Mouse (Mus musculus): ENCODE measurements at regions not wholly inside any gene's neighbourhood (a gene's known extent, or its start where the extent isn't known, plus 50 kb on each side); places are given as distances from the start of the nearest gene placed in this dataset.
A peak's percentile ranks its signal among the peaks of the same experiment; 100 is the strongest.

DNA sequence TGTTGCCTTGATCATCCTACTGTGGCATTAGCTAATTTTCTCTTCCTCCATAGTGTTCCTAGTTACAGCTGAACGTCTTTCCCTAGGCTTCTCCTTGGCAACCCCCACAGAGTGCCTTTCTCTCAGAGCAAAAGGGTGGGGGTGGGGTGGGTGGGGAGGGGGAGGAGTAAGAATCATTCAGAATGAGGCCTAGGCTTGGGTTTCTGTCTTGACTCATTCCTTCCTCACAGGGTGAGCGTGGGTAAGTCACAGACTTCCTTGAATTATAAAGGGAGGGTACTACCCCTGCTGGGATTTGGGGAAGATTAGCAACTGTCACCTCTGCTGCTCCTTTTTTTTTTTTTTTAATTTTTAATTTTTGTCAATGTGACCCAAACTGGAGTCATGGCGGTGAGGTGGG is 114.5 kb downstream of the Dhx35 start:
- no peak for DNase-seq (ENCODE audit: low spot score)

DNA sequence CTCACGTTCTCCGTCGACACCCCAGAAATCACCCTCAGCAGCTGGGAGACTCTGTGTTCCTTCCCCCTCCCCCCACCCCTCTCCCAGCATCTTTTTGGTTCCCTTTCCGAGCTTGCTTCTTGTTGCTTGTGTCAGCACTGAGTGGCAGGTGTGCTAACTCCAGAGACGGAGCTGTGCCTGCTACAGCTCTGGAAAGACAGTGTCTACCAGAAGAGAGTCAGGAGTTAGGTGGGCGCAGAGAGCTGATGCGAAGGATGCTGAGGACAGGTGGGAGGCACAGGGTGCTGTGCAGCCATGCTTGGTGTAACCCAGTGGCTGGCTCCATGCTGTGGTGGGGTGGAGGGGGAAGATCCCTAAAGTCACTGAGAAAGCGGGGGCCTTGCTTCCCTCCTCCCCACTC is 115.7 kb downstream of the Dhx35 start:
- DNase-seq (ENCODE audit: low spot score) = no peak

- no peak for DNase-seq (ENCODE audit: low spot score)
Measured at GRCm38 (mm10) chr2:158911191-158911590, 116.6 kb downstream of the Dhx35 start.

DNA sequence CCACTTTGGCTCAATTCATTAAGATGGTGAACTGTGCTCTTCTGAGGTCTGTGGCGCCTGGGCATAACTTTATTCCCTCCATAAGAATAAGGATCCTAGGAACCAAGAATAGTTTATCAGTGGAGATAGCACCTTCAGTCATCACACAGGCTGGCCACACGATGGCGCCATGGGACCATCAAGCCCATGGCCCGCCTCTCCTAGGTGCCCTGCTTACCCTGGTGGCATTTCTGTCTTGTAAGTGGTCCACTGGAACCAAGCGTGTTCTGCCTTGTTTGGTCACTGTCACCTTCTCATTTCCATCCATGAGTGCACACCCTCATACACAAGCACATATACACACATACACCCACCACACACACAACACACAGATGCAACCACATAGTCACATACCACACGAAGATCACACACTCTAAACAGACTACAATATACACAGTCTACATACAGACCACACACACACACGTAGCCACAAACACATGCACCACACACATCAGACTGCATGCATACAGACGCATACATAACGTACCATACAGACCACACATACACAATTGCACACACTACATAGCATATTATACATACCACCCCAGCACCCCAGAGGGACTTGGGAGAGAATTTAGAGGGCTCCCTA is 118.1 kb downstream of the Dhx35 start:
- peak; percentile 82 for DNase-seq (ENCODE audit: low spot score)

DNA sequence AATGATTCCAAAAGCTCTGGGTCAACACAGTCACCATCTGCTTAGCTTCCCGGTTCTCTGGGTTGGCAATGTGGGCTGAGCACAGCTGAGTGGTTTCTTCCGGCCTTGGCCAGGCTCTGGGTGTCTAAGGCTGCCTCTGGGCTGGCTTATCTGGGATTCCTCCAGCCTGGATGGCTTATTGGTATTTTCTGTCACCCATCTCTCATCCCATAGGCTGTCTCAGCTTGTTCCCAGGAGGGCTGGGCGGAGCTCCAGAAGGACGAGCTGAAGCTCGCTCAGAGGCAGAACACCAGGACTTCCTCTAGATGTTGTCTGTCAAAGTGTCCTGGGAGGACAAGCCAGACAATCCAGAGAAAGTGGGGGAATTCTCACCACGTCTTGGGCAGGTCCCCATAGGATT is 122.8 kb downstream of the Dhx35 start:
- no peak for DNase-seq (ENCODE audit: low spot score)

- DNase-seq (ENCODE audit: low spot score) = no peak
Measured at GRCm38 (mm10) chr2:158918312-158918711, 123.7 kb downstream of the Dhx35 start.

DNA sequence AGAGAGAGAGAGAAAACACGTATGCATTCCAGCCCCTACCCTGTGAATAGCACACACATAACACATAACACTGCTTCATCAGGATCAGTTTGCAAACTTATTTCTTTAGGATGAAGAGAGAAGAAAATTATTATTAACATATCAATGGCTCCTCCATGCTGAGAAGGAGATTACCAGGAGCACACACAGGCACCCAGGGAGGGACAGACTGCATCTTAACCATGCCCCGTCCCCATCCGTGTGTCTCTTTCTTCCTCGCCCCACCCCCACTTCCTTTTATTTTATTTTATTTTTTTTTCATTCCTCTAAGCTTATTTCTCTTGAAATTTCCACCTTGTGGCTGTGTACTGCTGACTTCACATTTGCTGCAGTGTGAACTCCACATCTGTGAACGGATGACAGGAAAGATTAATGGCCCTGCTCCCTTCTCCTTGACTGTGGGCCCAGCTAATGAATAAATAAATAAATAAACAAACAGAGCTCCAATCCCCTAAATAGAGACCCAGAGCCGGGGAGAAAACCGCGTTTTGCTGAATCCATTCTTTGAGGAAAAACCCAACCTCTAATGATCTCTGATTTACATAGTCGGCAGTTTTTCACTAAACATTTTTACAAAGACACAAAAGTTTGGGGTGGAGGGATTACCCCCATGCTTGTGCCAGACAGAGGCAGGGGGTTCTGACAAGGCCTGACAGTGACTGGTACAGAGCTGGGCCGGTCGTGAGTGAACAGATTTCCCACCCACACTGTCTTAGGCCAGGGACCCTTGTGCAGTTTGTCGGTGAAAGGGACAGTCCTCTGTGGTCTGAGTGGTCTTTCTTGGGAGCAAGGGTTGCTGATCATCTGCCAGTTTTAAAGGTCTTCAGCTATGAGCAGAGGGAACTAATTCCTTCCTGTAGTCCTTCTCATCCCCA is 127.0 kb downstream of the Dhx35 start:
- DNase-seq (ENCODE audit: low spot score) = no peak

DNA sequence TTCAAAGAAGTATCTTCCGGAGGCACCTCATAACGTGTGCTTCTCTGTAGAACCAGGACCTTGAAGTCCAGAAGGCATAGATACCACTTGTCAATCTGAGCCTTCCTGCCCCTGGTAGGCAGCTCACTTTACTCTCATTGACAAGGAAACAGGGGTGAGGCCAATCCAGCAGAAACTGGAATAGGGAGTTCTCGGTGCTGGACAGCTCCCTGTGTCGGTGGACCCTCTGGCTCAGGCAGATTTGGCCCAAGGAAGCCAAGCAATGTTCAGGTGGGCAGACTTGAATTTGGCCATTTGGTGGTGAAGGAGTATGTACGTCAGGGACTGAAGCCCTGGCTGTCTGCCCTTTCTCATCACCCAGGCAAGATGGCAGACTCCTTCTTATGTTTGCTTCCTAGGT is 128.2 kb downstream of the Dhx35 start:
- DNase-seq (ENCODE audit: low spot score) = peak; percentile 16

GRCm38 (mm10) chr2:158929507-158929906 is 134.9 kb downstream of the Dhx35 start:
- no peak for DNase-seq (ENCODE audit: low spot score)

DNA sequence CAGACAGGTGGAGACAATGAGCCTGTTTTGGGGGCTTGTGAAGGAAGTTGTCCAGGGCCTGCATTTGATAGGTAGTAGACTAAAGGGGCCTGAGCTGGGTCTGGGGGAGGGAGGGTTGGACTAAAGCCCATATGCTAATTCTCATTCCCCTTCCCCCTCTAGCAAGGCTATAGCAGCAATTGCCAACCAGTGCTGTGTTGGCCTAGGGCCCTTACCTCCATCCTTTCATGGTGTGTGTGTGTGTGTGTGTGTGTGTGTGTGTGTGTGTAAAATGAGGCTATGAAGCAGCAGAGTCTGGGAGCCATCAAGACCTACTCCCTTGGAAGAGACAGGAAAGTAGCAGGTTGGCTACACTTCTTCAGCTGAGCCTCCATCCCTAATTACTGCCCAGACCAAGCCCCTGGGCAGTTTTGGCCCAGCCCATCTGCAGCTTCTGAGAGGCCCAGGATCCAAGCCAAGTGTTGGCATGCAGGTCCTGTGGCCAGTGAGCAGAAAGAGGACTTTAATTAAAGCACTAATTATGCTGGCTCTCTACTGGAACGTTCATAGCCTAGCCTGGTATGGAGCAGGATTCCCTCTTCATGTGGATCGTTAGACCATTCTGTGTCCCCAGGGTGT is 143.4 kb downstream of the Dhx35 start:
- no peak for DNase-seq (ENCODE audit: low spot score)

DNA sequence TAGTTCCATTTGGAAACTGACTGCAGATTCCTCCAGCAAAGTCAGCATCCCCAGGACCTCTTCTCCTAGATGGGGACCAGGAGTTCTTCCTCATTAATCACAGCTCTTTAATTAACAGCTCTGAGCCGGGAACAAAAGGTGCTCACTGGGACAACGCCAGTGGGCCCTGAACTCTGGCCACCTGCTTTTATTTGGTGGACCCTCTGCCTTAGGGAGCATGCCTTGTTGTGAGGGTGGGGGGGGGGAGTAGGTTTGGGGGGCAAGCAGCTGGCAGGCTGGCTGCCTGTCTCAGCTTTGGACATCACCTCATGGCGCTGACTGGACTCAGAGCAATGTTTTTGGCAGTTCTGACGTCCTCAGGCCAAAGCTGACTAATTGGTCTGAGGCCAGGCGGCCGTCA is 154.8 kb downstream of the Dhx35 start:
- peak; percentile 32 for DNase-seq (ENCODE audit: low spot score)

- DNase-seq (ENCODE audit: low spot score) = peak; percentile 26
Measured at GRCm38 (mm10) chr2:158951061-158951460, 156.5 kb downstream of the Dhx35 start.

DNA sequence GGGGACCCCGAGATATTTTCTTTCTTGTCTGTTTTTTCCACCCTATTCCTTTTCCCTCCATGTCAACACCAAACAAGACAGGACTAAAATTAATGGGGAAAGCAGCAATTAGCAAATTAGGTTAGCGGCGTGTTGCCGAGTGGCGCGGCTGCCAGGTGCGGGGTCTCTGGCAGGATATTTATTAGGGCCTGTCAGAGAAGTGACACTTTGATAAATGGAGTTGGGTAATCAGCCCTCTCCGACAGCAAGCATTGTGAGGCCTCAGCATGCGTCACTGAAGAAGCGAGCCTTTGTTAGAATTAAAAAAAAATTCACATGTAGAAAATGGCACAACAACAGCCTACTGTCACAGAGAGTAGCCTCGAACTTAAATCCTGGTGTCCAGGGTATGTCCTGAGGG is 162.3 kb downstream of the Dhx35 start:
- no peak for DNase-seq (ENCODE audit: low spot score)

DNA sequence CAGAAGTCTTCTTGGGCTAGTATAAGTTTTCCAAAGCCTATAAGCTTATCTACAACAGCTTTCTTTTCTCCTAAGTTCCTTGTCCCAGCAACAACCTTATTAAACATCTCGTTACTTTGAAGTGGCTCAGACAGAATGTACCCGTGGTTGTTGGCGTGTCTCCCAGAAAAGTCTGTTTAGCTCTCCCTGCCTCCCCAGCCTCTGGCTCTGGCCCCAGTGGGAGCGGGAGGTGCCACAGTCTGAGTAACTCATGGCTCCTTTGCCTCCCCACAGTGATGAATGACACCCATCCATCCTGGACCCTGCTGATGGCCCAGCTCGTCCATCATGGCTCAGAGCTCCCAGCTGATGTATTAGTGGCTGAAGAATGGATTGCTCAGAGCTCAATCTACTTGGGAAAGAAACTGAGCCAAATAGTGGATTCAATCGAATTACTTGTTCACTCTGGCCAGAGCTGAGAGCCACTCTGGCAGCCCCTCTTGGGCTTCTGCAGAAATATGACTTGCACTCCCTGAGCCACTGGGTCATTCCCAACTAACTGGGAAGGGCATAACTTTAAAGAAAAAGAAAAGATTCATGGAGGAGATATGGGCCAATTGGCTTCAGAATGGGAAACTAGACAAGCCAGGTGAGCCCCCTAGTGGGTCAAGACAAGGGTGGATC is 170.5 kb downstream of the Dhx35 start:
- DNase-seq (ENCODE audit: low spot score) = no peak

DNA sequence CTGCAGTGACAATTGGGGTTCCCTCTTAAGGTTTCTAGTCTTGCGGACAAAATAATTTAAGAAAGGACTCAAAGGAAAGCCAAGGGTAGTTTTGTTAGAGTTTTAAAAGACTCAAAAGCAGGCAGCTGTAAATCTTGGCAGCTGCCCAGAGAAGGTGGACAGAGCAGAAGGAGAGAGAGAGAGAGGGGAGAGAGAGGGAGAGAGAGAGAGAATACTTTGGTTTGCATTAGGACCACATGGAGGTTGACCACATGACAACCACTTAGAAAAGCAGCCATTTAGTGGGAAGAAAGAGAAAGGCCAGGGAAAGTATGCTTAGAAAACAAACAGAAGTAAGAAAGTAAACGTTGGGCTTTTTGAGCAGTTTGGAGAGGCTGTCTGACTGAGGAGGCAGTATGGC is 177.6 kb downstream of the Dhx35 start:
- no peak for DNase-seq (ENCODE audit: low spot score)

- peak; percentile 72 for DNase-seq (ENCODE audit: low spot score)
Measured at GRCm38 (mm10) chr2:158985529-158986148, 191.0 kb downstream of the Dhx35 start.

GRCm38 (mm10) chr2:159002481-159003186 is 208.0 kb downstream of the Dhx35 start:
- peak; percentile 53 for DNase-seq (ENCODE audit: low spot score)

- DNase-seq (ENCODE audit: low spot score) = no peak
Measured at GRCm38 (mm10) chr2:159003187-159003497, 208.5 kb downstream of the Dhx35 start.

- DNase-seq (ENCODE audit: low spot score) = no peak
Measured at GRCm38 (mm10) chr2:159004417-159004816, 209.8 kb downstream of the Dhx35 start.

GRCm38 (mm10) chr2:159012725-159013124 is 218.1 kb downstream of the Dhx35 start:
- DNase-seq (ENCODE audit: low spot score) = no peak

DNA sequence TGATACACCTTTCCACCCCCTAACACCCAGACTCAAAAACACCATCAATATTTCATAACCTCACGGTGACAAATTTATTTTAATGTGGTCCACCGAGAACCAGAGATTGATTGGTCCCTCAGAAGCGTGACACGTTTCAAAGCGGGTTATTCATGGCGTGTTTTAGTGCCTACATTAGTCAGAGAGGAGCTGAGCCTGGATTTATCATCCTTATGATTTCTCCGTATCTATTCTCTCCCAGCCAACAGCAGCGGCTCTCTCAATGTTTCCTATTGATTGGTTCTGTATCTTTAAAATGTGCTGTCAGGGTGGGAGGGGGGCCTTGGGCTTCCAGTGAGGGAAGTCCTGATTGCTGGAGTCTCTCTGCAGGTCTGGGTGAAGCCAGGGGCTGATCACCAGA is 219.9 kb downstream of the Dhx35 start:
- DNase-seq (ENCODE audit: low spot score) = no peak
